8 mouse cellular contexts compared by ENCODE assay signal in genomic region chr16:38453203-38453553, GRCm38 (mm10). TPM values are rescaled to one million over a fixed set of nuclear protein-coding genes. Genes with fewer than 3 reads are reported as not detected.
DNase-seq lines count a peak whose midpoint lies in the region; ATAC-seq and TF ChIP-seq lines count a peak whose summit lies in the region.

No protein-coding gene starts in this region.

- no peak for TF ChIP-seq POLR2A in cerebellum, adult 2 months (IDR thresholded peaks at IDR 0.05; ENCODE audit: borderline replicate concordance, insufficient read depth, low read length)

- H3K9me3 ChIP-seq in neural tube, embryonic 11.5 days (ENCODE audit: control insufficient read depth, low read length), result no peaks in the 10 kb centered on the region
- H3K9me3 ChIP-seq in liver, embryonic 11.5 days (ENCODE audit: control insufficient read depth, low read length), result no peaks in the 10 kb centered on the region
- H3K9me3 ChIP-seq in stomach, postnatal 0 days (ENCODE audit: control insufficient read depth, low read length), result no peaks in the 10 kb centered on the region

- H3K36me3 ChIP-seq in neural tube, embryonic 11.5 days (ENCODE audit: control insufficient read depth, insufficient read depth, low read length), result peaks cover 4% of the 10 kb centered on the region
- peaks cover 12% of the 10 kb centered on the region; the same call in 1 of the 2 replicates for H3K36me3 ChIP-seq in liver, embryonic 11.5 days (ENCODE audit: control insufficient read depth, insufficient read depth, low read length)
- peaks cover 4% of the 10 kb centered on the region for H3K36me3 ChIP-seq in stomach, postnatal 0 days (ENCODE audit: control insufficient read depth, insufficient read depth, low read length)

- 33% methylated on average over 3 of the region's 3 CpGs for WGBS in cerebellum, adult 2 months
- WGBS in neural tube, embryonic 11.5 days, result 29% methylated on average over 3 of the region's 3 CpGs
- 33% methylated on average over 3 of the region's 3 CpGs for WGBS in liver, embryonic 11.5 days
- WGBS in stomach, postnatal 0 days, result 13% methylated on average over 3 of the region's 3 CpGs

- TF ChIP-seq CTCF in cerebellum, adult 2 months (IDR thresholded peaks at IDR 0.05; ENCODE audit: borderline replicate concordance, insufficient read depth, low read depth, low read length), result no peak
- no peak for TF ChIP-seq CTCF in stomach, postnatal 0 days (IDR thresholded peaks at IDR 0.05; ENCODE audit: low read depth)

- H3K27me3 ChIP-seq in cerebellum, adult 2 months (ENCODE audit: control insufficient read depth, insufficient read depth, low read length), result no peaks in the 10 kb centered on the region
- H3K27me3 ChIP-seq in neural tube, embryonic 11.5 days (ENCODE audit: control insufficient read depth, insufficient read depth, low read length), result no peaks in the 10 kb centered on the region
- H3K27me3 ChIP-seq in liver, embryonic 11.5 days (replicated peaks; ENCODE audit: control insufficient read depth, insufficient read depth, low read length), result no peaks in the 10 kb centered on the region
- H3K27me3 ChIP-seq in stomach, postnatal 0 days (ENCODE audit: control insufficient read depth, insufficient read depth, low read length), result no peaks in the 10 kb centered on the region

- ATAC-seq in neural tube, embryonic 11.5 days (ENCODE audit: insufficient read depth, low FRiP score, low TSS enrichment), result no peak
- ATAC-seq in liver, embryonic 11.5 days (replicated peaks; ENCODE audit: low FRiP score), result no peak
- ATAC-seq in stomach, postnatal 0 days (ENCODE audit: low FRiP score, low TSS enrichment), result no peak

- peak overlapping the region; percentile 95 for H3K9ac ChIP-seq in neural tube, embryonic 11.5 days (ENCODE audit: low read length)
- H3K9ac ChIP-seq in liver, embryonic 11.5 days (ENCODE audit: low read depth, low read length), result peak overlapping the region; percentile 90
- H3K9ac ChIP-seq in stomach, postnatal 0 days (ENCODE audit: low read length), result peak overlapping the region; percentile 91

- peak overlapping the region; percentile 84 for H3K27ac ChIP-seq in cerebellum, adult 2 months (ENCODE audit: insufficient read depth, low read length)
- peak overlapping the region; percentile 69 for H3K27ac ChIP-seq in neural tube, embryonic 11.5 days (ENCODE audit: low read depth, low read length)
- peak overlapping the region; percentile 88 for H3K27ac ChIP-seq in liver, embryonic 11.5 days (ENCODE audit: low read depth, low read length)
- peak overlapping the region; percentile 96 for H3K27ac ChIP-seq in stomach, postnatal 0 days (replicated peaks)

- H3K4me2 ChIP-seq in neural tube, embryonic 11.5 days (ENCODE audit: low read depth), result peak overlapping the region; percentile 78
- H3K4me2 ChIP-seq in liver, embryonic 11.5 days, result peak overlapping the region; percentile 71
- peak overlapping the region; percentile 93 for H3K4me2 ChIP-seq in stomach, postnatal 0 days (replicated peaks; ENCODE audit: low read depth)

- TF ChIP-seq EP300 in stomach, postnatal 0 days (optimal IDR thresholded peaks at IDR 0.05), result no peak

- no peaks in the 10 kb centered on the region for H3K4me1 ChIP-seq in cerebellum, adult 2 months (ENCODE audit: control insufficient read depth, insufficient read depth, low read length)
- H3K4me1 ChIP-seq in neural tube, embryonic 11.5 days (ENCODE audit: control insufficient read depth, insufficient read depth, low read length), result peaks cover 6% of the 10 kb centered on the region; the same call in 1 of the 2 replicates
- peaks cover 11% of the 10 kb centered on the region for H3K4me1 ChIP-seq in liver, embryonic 11.5 days (replicated peaks; ENCODE audit: control insufficient read depth, insufficient read depth, low read length)
- H3K4me1 ChIP-seq in stomach, postnatal 0 days (replicated peaks; ENCODE audit: control insufficient read depth, insufficient read depth), result no peaks in the 10 kb centered on the region

- H3K4me3 ChIP-seq in cerebellum, adult 2 months (replicated peaks; ENCODE audit: insufficient read depth, low read depth, low read length), result peak overlapping the region; percentile 66
- peak overlapping the region; percentile 62 for H3K4me3 ChIP-seq in neural tube, embryonic 11.5 days (ENCODE audit: low read depth, low read length)
- peak overlapping the region; percentile 69 for H3K4me3 ChIP-seq in liver, embryonic 11.5 days (ENCODE audit: low read depth, low read length)
- H3K4me3 ChIP-seq in stomach, postnatal 0 days (ENCODE audit: low read depth, low read length), result peak overlapping the region; percentile 65

- DNase-seq in cerebellum, adult 2 months, result no peak
- DNase-seq in cerebellum, postnatal 25 days, result no peak
- no peak for DNase-seq in neural tube, embryonic 11.5 days (ENCODE audit: low spot score)
- DNase-seq in neural tube, embryonic 10.5 days (ENCODE audit: extremely low spot score, low spot score), result no peak
- no peak for DNase-seq in liver, embryonic 11.5 days (ENCODE audit: low spot score)
- no peak for DNase-seq in stomach, postnatal 0 days (ENCODE audit: low spot score)
- DNase-seq in layer of hippocampus, adult 9-10 months (ENCODE audit: low spot score), result no peak
- no peak for DNase-seq in layer of hippocampus, postnatal 36 days

RNA-seq across cellular contexts. Expression of gene Adprh, which starts 0.7 kb away (rescaled TPM):
- polyA plus RNA-seq in cerebellum, adult 2 months (2012; rRNA removed), result 67.3 and 71.6 TPM in 2 replicates
- 143 and 144 TPM in 2 replicates for polyA plus RNA-seq in neural tube, embryonic 11.5 days (2014; fragmentation: Nextera tagmentation; extraction: Ambion mirVana)
- polyA plus RNA-seq in liver, embryonic 11.5 days (2014; fragmentation: Nextera tagmentation; extraction: Ambion mirVana), result 92.0 and 92.1 TPM in 2 replicates
- polyA plus RNA-seq in stomach, postnatal 0 days (2015; fragmentation: Nextera tagmentation; extraction: Ambion mirVana), result 44.4 and 46.7 TPM in 2 replicates
- total RNA-seq in layer of hippocampus, postnatal 36 days (2021), result 10 to 100 TPM; 53.0 to 57.7 TPM

RNA-seq across cellular contexts. Expression of gene Cd80, which starts 2.2 kb away (rescaled TPM):
- polyA plus RNA-seq in cerebellum, adult 2 months (2012; rRNA removed), result 0.34 and 0.41 TPM in 2 replicates
- polyA plus RNA-seq in neural tube, embryonic 11.5 days (2014; fragmentation: Nextera tagmentation; extraction: Ambion mirVana), result 0.54 and 0.72 TPM in 2 replicates
- 0.14 and 0.23 TPM in 2 replicates for polyA plus RNA-seq in liver, embryonic 11.5 days (2014; fragmentation: Nextera tagmentation; extraction: Ambion mirVana)
- polyA plus RNA-seq in stomach, postnatal 0 days (2015; fragmentation: Nextera tagmentation; extraction: Ambion mirVana), result 0.45 and 0.59 TPM in 2 replicates
- under 1 TPM; 0.35 to 0.71 TPM for total RNA-seq in layer of hippocampus, postnatal 36 days (2021)

RNA-seq across cellular contexts. Expression of gene Pla1a, which starts 20.2 kb away (rescaled TPM):
- polyA plus RNA-seq in cerebellum, adult 2 months (2012; rRNA removed), result 1.2 and 1.6 TPM in 2 replicates
- 0.20 and 0.23 TPM in 2 replicates for polyA plus RNA-seq in neural tube, embryonic 11.5 days (2014; fragmentation: Nextera tagmentation; extraction: Ambion mirVana)
- 0.79 and 1.4 TPM in 2 replicates for polyA plus RNA-seq in liver, embryonic 11.5 days (2014; fragmentation: Nextera tagmentation; extraction: Ambion mirVana)
- polyA plus RNA-seq in stomach, postnatal 0 days (2015; fragmentation: Nextera tagmentation; extraction: Ambion mirVana), result 0.11 and 0.34 TPM in 2 replicates
- total RNA-seq in layer of hippocampus, postnatal 36 days (2021), result under 1 TPM; 0.63 to 0.92 TPM
